Comparison of ENCODE assay signal across 9 mouse cellular contexts in genomic region chr5:116448409-116449191, GRCm38 (mm10). TPM values are rescaled to one million over a fixed set of nuclear protein-coding genes. Genes with fewer than 3 reads are reported as not detected.
DNase-seq lines count a peak whose midpoint lies in the region; ATAC-seq and TF ChIP-seq lines count a peak whose summit lies in the region.
"Had no signal": no experiment of that assay in that cellular context is flagged by ENCODE, and none has a peak within 500 bp of the region (broad histone marks: within the 10 kb centered on the region; RNA-seq: fewer than 3 reads in every experiment).

No protein-coding gene starts in this region.

- ATAC-seq in hindbrain, postnatal 0 days = no peak
- ATAC-seq in hindbrain, embryonic 11.5 days (ENCODE audit: low FRiP score) = no peak
- ATAC-seq in embryonic facial prominence, embryonic 12.5 days (ENCODE audit: insufficient number of reproducible peaks, insufficient read depth, low FRiP score, low TSS enrichment) = no peak
- no peak for ATAC-seq in liver, embryonic 12.5 days
- ATAC-seq: Patski had no signal

- H3K27me3 ChIP-seq in hindbrain, postnatal 0 days (ENCODE audit: insufficient read depth, low read length) = no peaks in the 10 kb centered on the region
- no peaks in the 10 kb centered on the region for H3K27me3 ChIP-seq in hindbrain, embryonic 11.5 days (ENCODE audit: control insufficient read depth, insufficient read depth, low read length)
- H3K27me3 ChIP-seq in embryonic facial prominence, embryonic 12.5 days = peaks cover 22% of the 10 kb centered on the region
- H3K27me3 ChIP-seq in liver, embryonic 12.5 days (replicated peaks) = peaks cover 64% of the 10 kb centered on the region
- H3K27me3 ChIP-seq: Patski had no signal

- H3K9me3 ChIP-seq in hindbrain, postnatal 0 days (ENCODE audit: low read length) = no peaks in the 10 kb centered on the region
- no peaks in the 10 kb centered on the region for H3K9me3 ChIP-seq in hindbrain, embryonic 11.5 days (ENCODE audit: control insufficient read depth, low read length)
- no peaks in the 10 kb centered on the region for H3K9me3 ChIP-seq in ES-E14 (ENCODE audit: control insufficient read depth, insufficient read depth, low read depth, low read length)
- no peaks in the 10 kb centered on the region for H3K9me3 ChIP-seq in embryonic facial prominence, embryonic 12.5 days
- H3K9me3 ChIP-seq in liver, embryonic 12.5 days (replicated peaks) = no peaks in the 10 kb centered on the region

- 0 out of 2 replicates have a peak overlapping the region, but pooled peaks have one; percentile 5 for H3K4me2 ChIP-seq in hindbrain, postnatal 0 days (ENCODE audit: low read depth, low read length)
- H3K4me2 ChIP-seq in hindbrain, embryonic 11.5 days (replicated peaks; ENCODE audit: low read depth, low read length) = no peak overlapping the region
- H3K4me2 ChIP-seq in embryonic facial prominence, embryonic 12.5 days (replicated peaks) = peak overlapping the region; percentile 24
- H3K4me2 ChIP-seq in liver, embryonic 12.5 days = peak overlapping the region; percentile 32

- peak; percentile 44 for DNase-seq in hindbrain, postnatal 0 days (ENCODE audit: low spot score)
- no peak for DNase-seq in hindbrain, embryonic 11.5 days (ENCODE audit: low spot score)
- no peak for DNase-seq in ES-E14 (ENCODE audit: low read depth, low spot score)
- DNase-seq in gastrocnemius, postnatal 10 days = no peak
- no peak for DNase-seq in right cerebral cortex, postnatal 14 days

- no peak for TF ChIP-seq CTCF in hindbrain, postnatal 0 days (IDR thresholded peaks at IDR 0.05; ENCODE audit: low read depth)

- no peak overlapping the region for H3K9ac ChIP-seq in hindbrain, postnatal 0 days (replicated peaks; ENCODE audit: low read length)
- no peak overlapping the region for H3K9ac ChIP-seq in hindbrain, embryonic 11.5 days (ENCODE audit: low read depth, low read length)
- no peak overlapping the region for H3K9ac ChIP-seq in ES-E14 (ENCODE audit: insufficient read depth, low read depth, low read length, poor library complexity, severe bottlenecking)
- no peak overlapping the region for H3K9ac ChIP-seq in embryonic facial prominence, embryonic 12.5 days
- H3K9ac ChIP-seq in liver, embryonic 12.5 days = no peak overlapping the region

- H3K27ac ChIP-seq in hindbrain, postnatal 0 days = no peak overlapping the region
- no peak overlapping the region for H3K27ac ChIP-seq in hindbrain, embryonic 11.5 days (ENCODE audit: low read depth, low read length)
- no peak overlapping the region for H3K27ac ChIP-seq in ES-E14 (ENCODE audit: insufficient read depth, low read depth, low read length, poor library complexity, severe bottlenecking)
- no peak overlapping the region for H3K27ac ChIP-seq in embryonic facial prominence, embryonic 12.5 days
- no peak overlapping the region for H3K27ac ChIP-seq in liver, embryonic 12.5 days

- no peak overlapping the region for H3K4me3 ChIP-seq in hindbrain, postnatal 0 days (ENCODE audit: low read length)
- no peak overlapping the region for H3K4me3 ChIP-seq in hindbrain, embryonic 11.5 days (ENCODE audit: low read depth, low read length)
- H3K4me3 ChIP-seq in ES-E14 (ENCODE audit: insufficient read depth in 1 of 2, low read depth in 1 of 2, low read length in 2 of 2, poor library complexity in 1 of 2, severe bottlenecking in 1 of 2) = peak overlapping the region; percentile 28 to 41; a peak in 3 of 4 replicates
- H3K4me3 ChIP-seq in embryonic facial prominence, embryonic 12.5 days = no peak overlapping the region
- H3K4me3 ChIP-seq in liver, embryonic 12.5 days = no peak overlapping the region

- 11% methylated on average over 11 of the region's 11 CpGs for WGBS in hindbrain, postnatal 0 days
- WGBS in hindbrain, embryonic 11.5 days = 11% methylated on average over 10 of the region's 11 CpGs
- 6% methylated on average over 11 of the region's 11 CpGs for WGBS in embryonic facial prominence, embryonic 12.5 days
- 5% methylated on average over 10 of the region's 11 CpGs for WGBS in liver, embryonic 12.5 days (ENCODE audit: insufficient replicate concordance)

- H3K36me3 ChIP-seq in hindbrain, postnatal 0 days (ENCODE audit: insufficient read depth, low read length) = no peaks in the 10 kb centered on the region
- peaks cover under 1% of the 10 kb centered on the region; the same call in 1 of the 2 replicates for H3K36me3 ChIP-seq in hindbrain, embryonic 11.5 days (ENCODE audit: control insufficient read depth, insufficient read depth, low read length)
- no peaks in the 10 kb centered on the region for H3K36me3 ChIP-seq in ES-E14 (ENCODE audit: control insufficient read depth, insufficient read depth, low read length, poor library complexity, severe bottlenecking)
- H3K36me3 ChIP-seq in embryonic facial prominence, embryonic 12.5 days = no peaks in the 10 kb centered on the region
- no peaks in the 10 kb centered on the region for H3K36me3 ChIP-seq in liver, embryonic 12.5 days

- no peaks in the 10 kb centered on the region; the same call in 1 of the 2 replicates for H3K4me1 ChIP-seq in hindbrain, postnatal 0 days (ENCODE audit: insufficient read depth, low read length)
- H3K4me1 ChIP-seq in hindbrain, embryonic 11.5 days (replicated peaks; ENCODE audit: control insufficient read depth, insufficient read depth, low read length) = no peaks in the 10 kb centered on the region
- H3K4me1 ChIP-seq in ES-E14 (ENCODE audit: control insufficient read depth in 2 of 2, insufficient read depth in 2 of 2, low read length in 2 of 2, poor library complexity in 1 of 2) = peaks cover 14 to 26% of the 10 kb centered on the region in 2 experiments
- peaks cover 15% of the 10 kb centered on the region for H3K4me1 ChIP-seq in embryonic facial prominence, embryonic 12.5 days
- H3K4me1 ChIP-seq in liver, embryonic 12.5 days = peaks cover 4% of the 10 kb centered on the region; the same call in 1 of the 2 replicates

- in situ Hi-C loops in ES-E14 (cut with MboI; ENCODE audit: low sequenced_read_pairs in 2 of 2, unreplicated experiment in 2 of 2) = no loop called here

TF ChIP-seq in ES-E14, 5 proteins besides CTCF, POLR2A, EP300 and RAD21:
- TF ChIP-seq ZC3H11A (IDR thresholded peaks at IDR 0.05; ENCODE audit: borderline replicate concordance, low read depth, low read length) = no peak

RNA-seq across cellular contexts. Expression of gene Hspb8, which starts 25.9 kb away (rescaled TPM):
- 13.2 and 17.9 TPM in 2 replicates for total RNA-seq in hindbrain, postnatal 0 days (2014; rRNA removed)
- polyA plus RNA-seq in hindbrain, postnatal 0 days (2015; fragmentation: Nextera tagmentation; extraction: Ambion mirVana) = 10.0 and 11.2 TPM in 2 replicates
- polyA plus RNA-seq in hindbrain, embryonic 11.5 days (2014; fragmentation: Nextera tagmentation; extraction: Ambion mirVana) = 6.5 and 7.5 TPM in 2 replicates
- 11.8 and 29.1 TPM in 2 replicates for total RNA-seq in ES-E14 (2012; rRNA removed)
- 7.5 and 8.1 TPM in 2 replicates for polyA plus RNA-seq in embryonic facial prominence, embryonic 12.5 days (2016; fragmentation: Nextera tagmentation; extraction: Ambion mirVana)
- 1.2 and 1.5 TPM in 2 replicates for polyA plus RNA-seq in liver, embryonic 12.5 days (2016; fragmentation: Nextera tagmentation; extraction: Ambion mirVana)
- total RNA-seq in gastrocnemius, postnatal 10 days (2021) = 100 to 1,000 TPM; 194 to 198 TPM
- total RNA-seq: common myeloid progenitor, adult 5-6 weeks had no signal

Comparison
In these comparisons a context has a peak if more than half of its experiments do, and no peak if none do; other contexts are left out.
1. H3K4me3 ChIP-seq: peak in ES-E14 (2 of 2); none in hindbrain, postnatal 0 days (single experiment), hindbrain, embryonic 11.5 days (single experiment), embryonic facial prominence, embryonic 12.5 days (single experiment) and liver, embryonic 12.5 days (single experiment).